Mouse (Mus musculus) megakaryocyte-erythroid progenitor cell, adult 5-6 weeks (primary cell): Measurements from ENCODE around the gene Itga1. TPM values are rescaled to one million over a fixed set of nuclear protein-coding genes. Genes with fewer than 3 reads are reported as not detected.
A peak's percentile ranks its signal among the peaks of the same experiment; 100 is the strongest.

Experiments used
- ATAC-seq: replicated peaks from 2 replicates; pipeline ENCODE4 v1.8.0; 2016; ENCODE audit warnings: mild to moderate bottlenecking, inconsistent platforms; ENCODE audit not compliant: severe bottlenecking, poor library complexity, low FRiP score, low TSS enrichment
- total RNA-seq, 2 experiments: library from RNA; stranded (forward) in 1 of 2; stranded (reverse) in 1 of 2; fragments of 200-1000, 215-1000 nt in 1 of 2; fragments of >200 nt in 1 of 2; fragmentation: Nextera tagmentation in 1 of 2; gene quantifications; 2 replicates each; pipeline ENCODE4 v1.2.3; 2014 to 2017

Gene Itga1
- total RNA-seq, 2 experiments from 2014 or later, result 0.23 TPM; not detected in 1

GRCm38 (mm10) chr13:114923331-114923730 is 178.4 kb downstream of the Itga1 start:
- ATAC-seq, result no peak

GRCm38 (mm10) chr13:114915767-114916166 is 186.0 kb downstream of the Itga1 start:
- peak; percentile 79 for ATAC-seq

- no peak for ATAC-seq
Measured at GRCm38 (mm10) chr13:114914963-114915362, 186.8 kb downstream of the Itga1 start.

- no peak for ATAC-seq
Measured at GRCm38 (mm10) chr13:114914559-114914958, 187.2 kb downstream of the Itga1 start.

- ATAC-seq, result no peak
Measured at GRCm38 (mm10) chr13:114910629-114911028, 191.1 kb downstream of the Itga1 start.

- no peak for ATAC-seq
Measured at GRCm38 (mm10) chr13:114909514-114909913, 192.2 kb downstream of the Itga1 start.

- ATAC-seq, result no peak
Measured at GRCm38 (mm10) chr13:114907876-114908275, 193.9 kb downstream of the Itga1 start.

Other genes starting within 250 kb of the Itga1 start
- gene Itga2, start 169.9 kb downstream of the Itga1 start, total RNA-seq (2014; fragmentation: Nextera tagmentation), result 0.39 and 0.72 TPM in 2 replicates
- 0.61 and 1.3 TPM in 2 replicates for gene Itga2, start 169.9 kb downstream of the Itga1 start, total RNA-seq (2017)
- 10.6 and 23.9 TPM in 2 replicates for gene Pelo, start 11.8 kb downstream of the Itga1 start, total RNA-seq (2014; fragmentation: Nextera tagmentation)
- 4.7 and 9.6 TPM in 2 replicates for gene Pelo, start 11.8 kb downstream of the Itga1 start, total RNA-seq (2017)
- gene Gm49395, start within 50 bp of the Itga1 start, total RNA-seq (2014; fragmentation: Nextera tagmentation), result 7.8 and 12.5 TPM in 2 replicates
- gene Gm49395, start within 50 bp of the Itga1 start, total RNA-seq (2017), result not detected in 2 replicates